Mouse (Mus musculus): ENCODE measurements around the gene Ruvbl1.

- no peak for TF ChIP-seq CHD1 (IDR thresholded peaks at IDR 0.05; ENCODE audit: low read depth, low read length)
- no peak for TF ChIP-seq HCFC1 (IDR thresholded peaks at IDR 0.05; ENCODE audit: low read depth, low read length)
- no peak for TF ChIP-seq MAX (IDR thresholded peaks at IDR 0.05; ENCODE audit: low read length)
- no peak for TF ChIP-seq CTCF (conservative IDR thresholded peaks at IDR 0.05 in 1 of 2, IDR thresholded peaks at IDR 0.05 in 1 of 2; ENCODE audit: low read depth in 2 of 2, low read length in 2 of 2)
- TF ChIP-seq POLR2A (IDR thresholded peaks at IDR 0.05; ENCODE audit: low read depth, low read length): no peak
Observed at GRCm38 (mm10) chr6:88483111-88483510, 17.9 kb downstream of the Ruvbl1 start.
